ENCODE assay signal across 8 mouse cellular contexts in genomic region chr5:28118531-28118925, GRCm38 (mm10). TPM values are rescaled to one million over a fixed set of nuclear protein-coding genes. Genes with fewer than 3 reads are reported as not detected.
DNase-seq lines count a peak whose midpoint lies in the region; ATAC-seq lines count a peak whose summit lies in the region.

No protein-coding gene starts in this region.

- peaks cover 74% of the 10 kb centered on the region for H3K27me3 ChIP-seq in heart, embryonic 12.5 days (replicated peaks)
- peaks cover 82% of the 10 kb centered on the region for H3K27me3 ChIP-seq in hindbrain, embryonic 13.5 days
- peaks cover 83% of the 10 kb centered on the region for H3K27me3 ChIP-seq in midbrain, embryonic 12.5 days

- H3K4me1 ChIP-seq in heart, embryonic 12.5 days (replicated peaks), result peaks cover 13% of the 10 kb centered on the region
- peaks cover 11% of the 10 kb centered on the region for H3K4me1 ChIP-seq in hindbrain, embryonic 13.5 days (replicated peaks)
- H3K4me1 ChIP-seq in midbrain, embryonic 12.5 days, result peaks cover 14% of the 10 kb centered on the region

- no peak for DNase-seq in heart, postnatal 4 days
- DNase-seq in cerebellum, adult 9-11 months, result peak; percentile 43
- no peak for DNase-seq in layer of hippocampus, adult 18-20 months (ENCODE audit: low spot score in 2 of 2)
- no peak for DNase-seq in layer of hippocampus, postnatal 10 days (ENCODE audit: low spot score in 2 of 2)
- DNase-seq in thymus, postnatal 4 days, result no peak

- no peaks in the 10 kb centered on the region for H3K36me3 ChIP-seq in heart, embryonic 12.5 days
- no peaks in the 10 kb centered on the region for H3K36me3 ChIP-seq in hindbrain, embryonic 13.5 days
- H3K36me3 ChIP-seq in midbrain, embryonic 12.5 days, result no peaks in the 10 kb centered on the region

- H3K4me3 ChIP-seq in heart, embryonic 12.5 days, result peak overlapping the region; percentile 46
- peak overlapping the region; percentile 27 for H3K4me3 ChIP-seq in hindbrain, embryonic 13.5 days
- H3K4me3 ChIP-seq in midbrain, embryonic 12.5 days, result peak overlapping the region; percentile 40

- H3K9me3 ChIP-seq in heart, embryonic 12.5 days (replicated peaks), result no peaks in the 10 kb centered on the region
- H3K9me3 ChIP-seq in hindbrain, embryonic 13.5 days, result no peaks in the 10 kb centered on the region
- no peaks in the 10 kb centered on the region for H3K9me3 ChIP-seq in midbrain, embryonic 12.5 days

- 2% methylated on average over 19 of the region's 19 CpGs for WGBS in heart, embryonic 12.5 days
- WGBS in hindbrain, embryonic 13.5 days, result 2% methylated on average over 19 of the region's 19 CpGs
- WGBS in midbrain, embryonic 12.5 days, result 0% methylated on average over 19 of the region's 19 CpGs

- H3K9ac ChIP-seq in heart, embryonic 12.5 days, result 0 out of 2 replicates have a peak overlapping the region, but pooled peaks have one; percentile 43
- peak overlapping the region; percentile 46; the same call in 1 of the 2 replicates for H3K9ac ChIP-seq in hindbrain, embryonic 13.5 days
- H3K9ac ChIP-seq in midbrain, embryonic 12.5 days (replicated peaks), result peak overlapping the region; percentile 29

- H3K27ac ChIP-seq in heart, embryonic 12.5 days (ENCODE audit: poor library complexity, severe bottlenecking), result no peak overlapping the region
- H3K27ac ChIP-seq in hindbrain, embryonic 13.5 days, result no peak overlapping the region
- H3K27ac ChIP-seq in midbrain, embryonic 12.5 days (replicated peaks), result peak overlapping the region; percentile 8; the same call in 1 of the 2 replicates

- H3K4me2 ChIP-seq in heart, embryonic 12.5 days, result peak overlapping the region; percentile 75
- H3K4me2 ChIP-seq in hindbrain, embryonic 13.5 days, result peak overlapping the region; percentile 51
- peak overlapping the region; percentile 53 for H3K4me2 ChIP-seq in midbrain, embryonic 12.5 days (replicated peaks)

- ATAC-seq in heart, embryonic 12.5 days (ENCODE audit: insufficient number of reproducible peaks, low FRiP score), result no peak
- no peak for ATAC-seq in hindbrain, embryonic 13.5 days (ENCODE audit: low FRiP score)
- ATAC-seq in midbrain, embryonic 12.5 days (ENCODE audit: low FRiP score, low read depth), result no peak

RNA-seq across cellular contexts. Expression of gene En2, which starts 47.0 kb away (rescaled TPM):
- not detected in 2 replicates for polyA plus RNA-seq in heart, embryonic 12.5 days (2016; fragmentation: Nextera tagmentation; extraction: Ambion mirVana)
- not detected for total RNA-seq in heart, postnatal 4 days (2021)
- polyA plus RNA-seq in hindbrain, embryonic 13.5 days (2015; fragmentation: Nextera tagmentation; extraction: Ambion mirVana), result 0.58 and 0.71 TPM in 2 replicates
- 1.5 and 2.1 TPM in 2 replicates for polyA plus RNA-seq in midbrain, embryonic 12.5 days (2016; fragmentation: Nextera tagmentation; extraction: Ambion mirVana)
- total RNA-seq in layer of hippocampus, adult 18-20 months (2021), result under 1 TPM; 0.33 to 0.54 TPM
- total RNA-seq in layer of hippocampus, postnatal 10 days (2021), result under 1 TPM; 0.11 to 0.14 TPM

RNA-seq across cellular contexts. Expression of gene Insig1, which starts 47.4 kb away (rescaled TPM):
- polyA plus RNA-seq in heart, embryonic 12.5 days (2016; fragmentation: Nextera tagmentation; extraction: Ambion mirVana), result 34.3 and 37.8 TPM in 2 replicates
- 10 to 100 TPM; 53.3 to 54.0 TPM for total RNA-seq in heart, postnatal 4 days (2021)
- polyA plus RNA-seq in hindbrain, embryonic 13.5 days (2015; fragmentation: Nextera tagmentation; extraction: Ambion mirVana), result 64.3 and 71.5 TPM in 2 replicates
- polyA plus RNA-seq in midbrain, embryonic 12.5 days (2016; fragmentation: Nextera tagmentation; extraction: Ambion mirVana), result 119 and 141 TPM in 2 replicates
- 10 to 100 TPM; 62.3 to 62.5 TPM for total RNA-seq in layer of hippocampus, adult 18-20 months (2021)
- total RNA-seq in layer of hippocampus, postnatal 10 days (2021), result 10 to 100 TPM; 82.7 to 88.7 TPM
